In the genomic region with DNA sequence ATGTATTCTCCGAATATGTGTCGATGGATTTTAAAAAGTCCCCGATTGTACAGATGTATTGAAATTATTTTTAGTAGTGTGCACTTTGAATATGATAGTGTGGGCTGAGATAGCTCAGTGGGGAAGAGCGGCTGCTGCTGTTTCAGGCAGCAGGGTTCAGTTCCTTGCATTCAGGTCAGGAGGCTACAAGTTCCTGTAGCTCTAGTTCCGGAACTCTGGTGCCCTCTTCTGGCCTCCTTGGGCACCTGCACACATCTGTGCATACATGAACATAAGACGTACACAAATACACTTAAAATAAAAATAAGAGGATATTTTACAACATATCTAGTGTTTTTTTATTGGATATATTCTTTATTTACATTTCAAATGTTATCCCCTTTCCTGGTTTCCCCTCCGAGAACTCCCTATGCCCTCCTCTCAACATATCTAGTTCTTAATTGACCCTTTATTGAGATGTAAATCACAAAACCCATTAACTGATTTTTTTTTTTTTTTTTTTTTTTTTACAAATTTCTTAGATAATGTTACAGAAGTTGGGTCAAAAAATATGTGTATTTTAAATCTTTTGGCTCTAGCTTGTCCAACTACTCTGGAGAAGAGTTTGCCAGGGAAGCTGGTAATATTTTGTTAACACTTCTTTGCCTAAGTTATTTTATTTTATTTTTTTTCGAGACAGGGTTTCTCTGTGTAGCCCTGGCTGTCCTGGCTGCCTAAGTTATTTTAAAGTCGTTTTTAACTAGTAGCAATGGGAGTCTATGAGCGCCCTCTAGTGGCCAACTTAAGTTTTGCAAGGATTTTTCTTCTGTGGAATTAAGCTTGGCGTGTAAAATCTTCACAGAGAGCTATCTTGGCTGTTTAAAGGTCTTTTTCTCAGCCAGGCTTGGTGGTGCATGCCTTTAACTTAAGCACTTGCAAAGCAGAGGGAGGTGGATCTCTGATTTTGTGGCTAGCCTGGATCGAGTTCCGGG, we compare ENCODE assay signal across 8 mouse cellular contexts. TPM values are rescaled to one million over a fixed set of nuclear protein-coding genes. Genes with fewer than 3 reads are reported as not detected.
DNase-seq lines count a peak whose midpoint lies in the region; ATAC-seq lines count a peak whose summit lies in the region.

No protein-coding gene starts in this region.

- intact Hi-C loops in heart, postnatal 25 days (cut with DNase I), result loop anchor here (1.0 to 10.0 kb wide), 3 partner anchors 41 to 544 kb away; a partner anchor contains a TSS

- peak; percentile 72 for DNase-seq in heart, adult 11 months
- no peak for DNase-seq in heart, postnatal 25 days (ENCODE audit: low spot score)
- peak; percentile 67 for DNase-seq in adrenal gland, adult 2 months
- DNase-seq in embryo, embryonic 11 days, result peak; percentile 78
- DNase-seq in heart, adult 8-10 months (ENCODE audit: low spot score), result peak; percentile 77
- peak; percentile 74 to 86 for DNase-seq in layer of hippocampus, postnatal 10 days (ENCODE audit: low spot score in 2 of 2)
- peak; percentile 38 for DNase-seq in spleen, adult 12 weeks (ENCODE audit: low spot score)

- peak; percentile 60; the same call in 1 of the 2 replicates for ATAC-seq in megakaryocyte-erythroid progenitor cell, adult 5-6 weeks (replicated peaks; ENCODE audit: low FRiP score, low TSS enrichment, poor library complexity, severe bottlenecking)

RNA-seq across cellular contexts. Expression of a gene that starts 11.0 kb away (rescaled TPM):
- total RNA-seq in heart, postnatal 25 days (2021), result 1 to 10 TPM in 1 of 2 experiments, under 1 TPM in 1; 0.70 to 1.4 TPM
- 10 to 100 TPM in 1 of 2 experiments, 1 to 10 TPM in 1; 7.6 to 16.5 TPM for total RNA-seq in adrenal gland, adult 2 months (2021)
- polyA plus RNA-seq in adrenal gland, adult 2 months (2012; rRNA removed), result 11.5 and 15.0 TPM in 2 replicates
- under 1 TPM; 0.37 to 0.47 (median 0.42) TPM for total RNA-seq in heart, adult 8-10 months (2022)
- 10 to 100 TPM; 22.5 to 24.5 TPM for total RNA-seq in layer of hippocampus, postnatal 10 days (2021)
- not detected in 2 replicates for total RNA-seq in megakaryocyte-erythroid progenitor cell, adult 5-6 weeks (2014; fragmentation: Nextera tagmentation)
- not detected in 2 replicates for total RNA-seq in megakaryocyte-erythroid progenitor cell, adult 5-6 weeks (2017)

RNA-seq across cellular contexts. Expression of a gene that starts 43.9 kb away (rescaled TPM):
- 10 to 100 TPM; 14.2 to 17.6 TPM for total RNA-seq in heart, postnatal 25 days (2021)
- 10 to 100 TPM; 36.2 to 36.9 TPM for total RNA-seq in adrenal gland, adult 2 months (2021)
- polyA plus RNA-seq in adrenal gland, adult 2 months (2012; rRNA removed), result 2.0 and 2.1 TPM in 2 replicates
- total RNA-seq in heart, adult 8-10 months (2022), result 10 to 100 TPM; 11.4 to 18.7 (median 14.9) TPM
- total RNA-seq in layer of hippocampus, postnatal 10 days (2021), result 10 to 100 TPM; 60.9 to 71.8 TPM
- total RNA-seq in megakaryocyte-erythroid progenitor cell, adult 5-6 weeks (2014; fragmentation: Nextera tagmentation), result 5.3 and 6.1 TPM in 2 replicates
- 24.1 and 26.9 TPM in 2 replicates for total RNA-seq in megakaryocyte-erythroid progenitor cell, adult 5-6 weeks (2017)
